Mouse (Mus musculus) right cerebral cortex, postnatal 36 days (tissue): ENCODE results near the gene Bckdha.

Experiments
- DNase-seq, 2 experiments: peaks; one replicate each; pipeline ENCODE4 v3.0.0; 2022; ENCODE audit warnings: low spot score in 2 of 2, mixed read lengths in 1 of 2

The Bckdha gene

GRCm38 (mm10) chr7:25681341-25682231, 22.8 kb upstream of the Bckdha start:
- no peak for DNase-seq

- peak; percentile 91 to 92 for DNase-seq
These were observed 21.9 kb upstream of the Bckdha start, which contains the start of gene B9d2 for GRCm38 (mm10) chr7:25680514-25681258. B9d2 (plus strand) TSS chr7:25680780.

GRCm38 (mm10) chr7:25679971-25680370, 21.2 kb upstream of the Bckdha start:
- no peak for DNase-seq

GRCm38 (mm10) chr7:25677013-25677412, 18.2 kb upstream of the Bckdha start:
- no peak for DNase-seq

- DNase-seq: peak; percentile 85 to 88
These were observed 17.5 kb upstream of the Bckdha start for GRCm38 (mm10) chr7:25676085-25676781.

- DNase-seq: no peak
These were observed 16.6 kb upstream of the Bckdha start for GRCm38 (mm10) chr7:25675405-25675804.

- no peak for DNase-seq
These were observed 16.0 kb upstream of the Bckdha start, which contains the start of gene Tmem91 for GRCm38 (mm10) chr7:25674719-25675300. Tmem91 (minus strand) TSS chr7:25675166.

GRCm38 (mm10) chr7:25674297-25674696, 15.5 kb upstream of the Bckdha start:
- DNase-seq: no peak

- no peak for DNase-seq
These were observed 13.7 kb upstream of the Bckdha start for GRCm38 (mm10) chr7:25672442-25672841.

GRCm38 (mm10) chr7:25671686-25672085, 12.9 kb upstream of the Bckdha start:
- no peak for DNase-seq

- no peak for DNase-seq
These were observed 11.3 kb upstream of the Bckdha start for GRCm38 (mm10) chr7:25670096-25670495.

- DNase-seq: no peak
These were observed 10.8 kb upstream of the Bckdha start for GRCm38 (mm10) chr7:25669631-25670030.

- no peak for DNase-seq
These were observed 10.4 kb upstream of the Bckdha start for GRCm38 (mm10) chr7:25669158-25669557.

- no peak for DNase-seq
These were observed 7.6 kb upstream of the Bckdha start for GRCm38 (mm10) chr7:25666381-25666780.

GRCm38 (mm10) chr7:25657785-25658184, 996 bp downstream of the Bckdha start:
- no peak for DNase-seq

- no peak for DNase-seq
These were observed 3.0 kb downstream of the Bckdha start for GRCm38 (mm10) chr7:25655601-25656428.

GRCm38 (mm10) chr7:25652244-25652759, 6.5 kb downstream of the Bckdha start:
- no peak for DNase-seq

GRCm38 (mm10) chr7:25651281-25651680, 7.5 kb downstream of the Bckdha start:
- DNase-seq: no peak

- no peak for DNase-seq
These were observed 8.9 kb downstream of the Bckdha start for GRCm38 (mm10) chr7:25649839-25650238.

GRCm38 (mm10) chr7:25647574-25648123, 11.1 kb downstream of the Bckdha start:
- no peak for DNase-seq
